In genomic region chr19:55836930-55837687, GRCm38 (mm10) we compare ENCODE assay signal across 10 mouse cellular contexts.
DNase-seq lines count a peak whose midpoint lies in the region; ATAC-seq and TF ChIP-seq lines count a peak whose summit lies in the region.
"Had no signal": no experiment of that assay in that cellular context is flagged by ENCODE, and none has a peak within 500 bp of the region (broad histone marks: within the 10 kb centered on the region; RNA-seq: fewer than 3 reads in every experiment).

No protein-coding gene starts in this region.

- H3K4me2 ChIP-seq in hindbrain, postnatal 0 days (ENCODE audit: low read depth, low read length), result no peak overlapping the region
- no peak overlapping the region for H3K4me2 ChIP-seq in neural tube, embryonic 14.5 days (ENCODE audit: low read depth, low read length)

- no peaks in the 10 kb centered on the region for H3K36me3 ChIP-seq in hindbrain, postnatal 0 days (ENCODE audit: insufficient read depth, low read length)
- H3K36me3 ChIP-seq in neural tube, embryonic 14.5 days (ENCODE audit: control insufficient read depth, insufficient read depth, low read length), result no peaks in the 10 kb centered on the region

- H3K27me3 ChIP-seq in hindbrain, postnatal 0 days (ENCODE audit: insufficient read depth, low read length), result no peaks in the 10 kb centered on the region
- H3K27me3 ChIP-seq in neural tube, embryonic 14.5 days (ENCODE audit: control insufficient read depth, insufficient read depth, low read length), result no peaks in the 10 kb centered on the region

- H3K9me3 ChIP-seq in hindbrain, postnatal 0 days (ENCODE audit: low read length), result no peaks in the 10 kb centered on the region
- H3K9me3 ChIP-seq in neural tube, embryonic 14.5 days (ENCODE audit: control insufficient read depth, low read length), result no peaks in the 10 kb centered on the region

- H3K9ac ChIP-seq in hindbrain, postnatal 0 days (replicated peaks; ENCODE audit: low read length), result no peak overlapping the region
- H3K9ac ChIP-seq in neural tube, embryonic 14.5 days (replicated peaks; ENCODE audit: low read depth, low read length), result no peak overlapping the region

- TF ChIP-seq CTCF in left cerebral cortex, adult 2 months (IDR thresholded peaks at IDR 0.05), result no peak
- no peak for TF ChIP-seq CTCF in embryonic fibroblast, embryonic 13.5 days (IDR thresholded peaks at IDR 0.05; ENCODE audit: borderline replicate concordance, insufficient read depth, low read length)
- TF ChIP-seq CTCF in hindbrain, postnatal 0 days (IDR thresholded peaks at IDR 0.05; ENCODE audit: low read depth), result no peak

- H3K27ac ChIP-seq in left cerebral cortex, adult 2 months, result peak overlapping the region; percentile 40; the same call in 1 of the 2 replicates
- peak overlapping the region; percentile 42; the same call in 1 of the 2 replicates for H3K27ac ChIP-seq in embryonic fibroblast, embryonic 13.5 days (ENCODE audit: insufficient read depth, low read length)
- peak overlapping the region; percentile 52 for H3K27ac ChIP-seq in hindbrain, postnatal 0 days
- H3K27ac ChIP-seq in neural tube, embryonic 14.5 days (ENCODE audit: low read depth, low read length), result peak overlapping the region; percentile 67

- DNase-seq in left cerebral cortex, adult 2 months (ENCODE audit: extremely low spot score in 1 of 2, low spot score in 2 of 2), result no peak
- no peak for DNase-seq in left cerebral cortex, adult 11 months (ENCODE audit: low spot score)
- no peak for DNase-seq in hindbrain, postnatal 0 days (ENCODE audit: low spot score)
- no peak for DNase-seq in urinary bladder, postnatal 4 days (ENCODE audit: low spot score in 2 of 2)
- no peak for DNase-seq in gastrocnemius, adult 8-10 months (ENCODE audit: low spot score in 2 of 2)
- DNase-seq in left cerebral cortex, postnatal 14 days (ENCODE audit: low spot score in 2 of 2), result no peak
- DNase-seq: thymus, adult 18-20 months had no signal

- H3K4me3 ChIP-seq in left cerebral cortex, adult 2 months, result no peak overlapping the region
- H3K4me3 ChIP-seq in embryonic fibroblast, embryonic 13.5 days (ENCODE audit: insufficient read depth, low read length), result no peak overlapping the region
- H3K4me3 ChIP-seq in hindbrain, postnatal 0 days (ENCODE audit: low read length), result no peak overlapping the region
- H3K4me3 ChIP-seq in neural tube, embryonic 14.5 days (ENCODE audit: low read depth, low read length), result no peak overlapping the region
- H3K4me3 ChIP-seq: erythroblast, embryonic 14.5 days had no signal

- peak; percentile 43; the same call in 1 of the 2 replicates for ATAC-seq in hindbrain, postnatal 0 days
- ATAC-seq in neural tube, embryonic 14.5 days (ENCODE audit: low read depth), result no peak

- no peak for TF ChIP-seq POLR2A in embryonic fibroblast, embryonic 13.5 days (IDR thresholded peaks at IDR 0.05; ENCODE audit: low read depth, low read length)

- 71% methylated on average over 5 of the region's 5 CpGs for WGBS in hindbrain, postnatal 0 days
- 76% methylated on average over 5 of the region's 5 CpGs for WGBS in neural tube, embryonic 14.5 days

- peaks cover 10% of the 10 kb centered on the region for H3K4me1 ChIP-seq in embryonic fibroblast, embryonic 13.5 days (ENCODE audit: control insufficient read depth, insufficient read depth, low read length)
- 0 out of 2 replicates have a peak, but pooled peaks cover 8% of the 10 kb centered on the region for H3K4me1 ChIP-seq in hindbrain, postnatal 0 days (ENCODE audit: insufficient read depth, low read length)
- H3K4me1 ChIP-seq in neural tube, embryonic 14.5 days (ENCODE audit: control insufficient read depth, insufficient read depth, low read length), result no peaks in the 10 kb centered on the region

- intact Hi-C loops in left cerebral cortex, adult 2 months (cut with DNase I), result no loop called here
- intact Hi-C loops in left cerebral cortex, postnatal 14 days (cut with DNase I), result loop anchor here (5.0 kb wide), 1 partner anchor 95 kb away; the partner anchor contains the start of gene Tcf7l2
